Comparison of ENCODE assay signal across 22 mouse cellular contexts in genomic region chr12:31603586-31603985, GRCm38 (mm10). TPM values are rescaled to one million over a fixed set of nuclear protein-coding genes. Genes with fewer than 3 reads are reported as not detected.
"Had no signal": no experiment of that assay in that cellular context is flagged by ENCODE, and none has a peak within 500 bp of the region (broad histone marks: within the 10 kb centered on the region; RNA-seq: fewer than 3 reads in every experiment).

No protein-coding gene starts in this region.

- H3K36me3 ChIP-seq: midbrain, embryonic 12.5 days; midbrain, embryonic 15.5 days; neural tube, embryonic 12.5 days; neural tube, embryonic 15.5 days had no signal

- H3K4me3 ChIP-seq: limb, embryonic 12.5 days; limb, embryonic 15.5 days; midbrain, embryonic 12.5 days; midbrain, embryonic 15.5 days; neural tube, embryonic 12.5 days; neural tube, embryonic 15.5 days had no signal

- H3K4me2 ChIP-seq: limb, embryonic 12.5 days; limb, embryonic 15.5 days; liver, embryonic 11.5 days; midbrain, embryonic 12.5 days; midbrain, embryonic 15.5 days; neural tube, embryonic 12.5 days; neural tube, embryonic 15.5 days had no signal

- H3K4me1 ChIP-seq: limb, embryonic 12.5 days; limb, embryonic 15.5 days; midbrain, embryonic 12.5 days; midbrain, embryonic 15.5 days; neural tube, embryonic 12.5 days; neural tube, embryonic 15.5 days had no signal

- ATAC-seq: liver, postnatal 0 days; midbrain, embryonic 15.5 days had no signal

- DNase-seq: kidney, adult 18-20 months; kidney, postnatal 25 days; left cerebral cortex, postnatal 4 days; liver, postnatal 0 days; right cerebral cortex, adult 18-20 months; right cerebral cortex, postnatal 14 days; right cerebral cortex, postnatal 4 days; thymus, adult 2 months; thymus, postnatal 14 days; thymus, postnatal 4 days had no signal

- H3K27ac ChIP-seq: kidney, postnatal 0 days; limb, embryonic 12.5 days; limb, embryonic 15.5 days; liver, embryonic 14.5 days; macrophage; midbrain, embryonic 12.5 days; midbrain, embryonic 15.5 days; neural tube, embryonic 12.5 days; neural tube, embryonic 15.5 days; stomach, postnatal 0 days had no signal

- H3K9me3 ChIP-seq: limb, embryonic 12.5 days; limb, embryonic 15.5 days; midbrain, embryonic 12.5 days; midbrain, embryonic 15.5 days; neural tube, embryonic 12.5 days; neural tube, embryonic 15.5 days had no signal

- H3K27me3 ChIP-seq: limb, embryonic 12.5 days; limb, embryonic 15.5 days; midbrain, embryonic 12.5 days; midbrain, embryonic 15.5 days; neural tube, embryonic 12.5 days; neural tube, embryonic 15.5 days had no signal

- H3K9ac ChIP-seq: limb, embryonic 12.5 days; limb, embryonic 15.5 days; liver, embryonic 14.5 days; liver, postnatal 0 days; midbrain, embryonic 12.5 days; midbrain, embryonic 15.5 days; neural tube, embryonic 12.5 days; neural tube, embryonic 15.5 days had no signal

RNA-seq across cellular contexts. Expression of gene Slc26a4, which starts 43.8 kb away (rescaled TPM):
- total RNA-seq: megakaryocyte, adult 5-6 weeks had no signal
- polyA plus RNA-seq: limb, embryonic 15.5 days; liver, embryonic 11.5 days; liver, embryonic 14.5 days; macrophage; midbrain, embryonic 12.5 days; neural tube, embryonic 12.5 days had no signal
